Mouse (Mus musculus): Measurements from ENCODE around the gene Mapk8ip3. TPM values are rescaled to one million over a fixed set of nuclear protein-coding genes. Genes with fewer than 3 reads are reported as not detected.
A peak's percentile ranks its signal among the peaks of the same experiment; 100 is the strongest.

Gene Mapk8ip3
- polyA plus RNA-seq, 1 experiment: 59.5 TPM

DNA sequence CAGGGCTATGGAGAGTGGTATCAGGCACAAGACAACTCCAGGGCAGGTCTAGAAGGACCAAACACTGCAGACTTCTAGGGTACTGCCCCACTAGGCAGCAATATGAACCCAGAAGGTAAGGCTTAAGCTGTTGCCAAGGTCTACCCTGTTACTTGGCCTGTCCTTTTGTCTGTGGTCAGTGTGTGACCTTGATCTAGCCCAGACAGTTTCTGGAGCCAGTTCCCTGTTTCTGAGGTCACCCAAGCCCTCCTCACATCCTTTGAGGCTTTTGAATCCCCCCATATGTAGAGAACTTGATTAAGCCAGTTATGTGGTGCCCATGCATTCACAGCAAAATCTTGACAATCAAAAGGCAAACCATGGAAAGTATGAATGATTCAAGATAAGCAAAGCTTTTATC is 1.1 kb downstream of the Mapk8ip3 start:
- H3K27me3 ChIP-seq (ENCODE audit: control insufficient read depth, insufficient read depth, low read length, poor library complexity, severe bottlenecking): no peaks in the 10 kb centered on the region
- no peaks in the 10 kb centered on the region for H3K9me3 ChIP-seq (replicated peaks; ENCODE audit: control insufficient read depth, insufficient read depth, low read length, poor library complexity, severe bottlenecking)
- no peak overlapping the region for H3K4me3 ChIP-seq (ENCODE audit: low read depth, low read length)
- 0 out of 2 replicates have a peak, but pooled peaks cover 2% of the 10 kb centered on the region for H3K36me3 ChIP-seq (ENCODE audit: control insufficient read depth, insufficient read depth, low read length, poor library complexity, severe bottlenecking)
- H3K27ac ChIP-seq (ENCODE audit: insufficient read depth, low read length): no peak overlapping the region
- no peaks in the 10 kb centered on the region for H3K4me1 ChIP-seq (ENCODE audit: control insufficient read depth, insufficient read depth, low read length)
- H3K9ac ChIP-seq (ENCODE audit: low read depth, poor library complexity, severe bottlenecking): no peak overlapping the region
- TF ChIP-seq EP300 (IDR thresholded peaks at IDR 0.05; ENCODE audit: insufficient read depth, low read depth, low read length) (no peak), CTCF (IDR thresholded peaks at IDR 0.05; ENCODE audit: low read depth, low read length) (no peak)

DNA sequence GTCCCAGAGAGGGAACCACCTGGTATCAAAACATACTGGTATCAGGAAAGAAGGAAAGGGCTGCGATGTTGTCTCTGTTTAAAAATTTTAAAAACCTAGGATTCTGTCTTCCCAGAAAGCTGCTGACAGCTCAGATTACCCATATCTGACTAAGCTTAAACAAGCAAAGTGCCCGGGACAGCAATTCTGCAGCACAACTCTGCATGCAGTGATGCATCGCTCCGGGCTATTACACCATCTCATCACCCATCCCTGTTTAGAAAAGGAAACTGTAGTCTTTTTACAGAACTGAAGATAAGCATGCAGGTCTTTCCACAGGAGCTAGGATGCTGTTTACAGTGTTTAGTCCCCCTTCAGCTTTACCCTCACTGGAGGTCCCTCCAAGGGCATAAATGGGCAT is 1.9 kb downstream of the Mapk8ip3 start:
- H3K9ac ChIP-seq (ENCODE audit: low read depth, poor library complexity, severe bottlenecking): no peak overlapping the region
- no peak overlapping the region for H3K27ac ChIP-seq (ENCODE audit: insufficient read depth, low read length)
- H3K27me3 ChIP-seq (ENCODE audit: control insufficient read depth, insufficient read depth, low read length, poor library complexity, severe bottlenecking): no peaks in the 10 kb centered on the region
- H3K4me1 ChIP-seq (ENCODE audit: control insufficient read depth, insufficient read depth, low read length): no peaks in the 10 kb centered on the region
- no peaks in the 10 kb centered on the region for H3K9me3 ChIP-seq (replicated peaks; ENCODE audit: control insufficient read depth, insufficient read depth, low read length, poor library complexity, severe bottlenecking)
- TF ChIP-seq POLR2A (IDR thresholded peaks at IDR 0.05; ENCODE audit: insufficient read depth, low read length) (no peak), EP300 (IDR thresholded peaks at IDR 0.05; ENCODE audit: insufficient read depth, low read depth, low read length) (no peak), CTCF (IDR thresholded peaks at IDR 0.05; ENCODE audit: low read depth, low read length) (no peak)
- no peak overlapping the region for H3K4me3 ChIP-seq (ENCODE audit: low read depth, low read length)
- H3K36me3 ChIP-seq (ENCODE audit: control insufficient read depth, insufficient read depth, low read length, poor library complexity, severe bottlenecking): 0 out of 2 replicates have a peak, but pooled peaks cover 2% of the 10 kb centered on the region

DNA sequence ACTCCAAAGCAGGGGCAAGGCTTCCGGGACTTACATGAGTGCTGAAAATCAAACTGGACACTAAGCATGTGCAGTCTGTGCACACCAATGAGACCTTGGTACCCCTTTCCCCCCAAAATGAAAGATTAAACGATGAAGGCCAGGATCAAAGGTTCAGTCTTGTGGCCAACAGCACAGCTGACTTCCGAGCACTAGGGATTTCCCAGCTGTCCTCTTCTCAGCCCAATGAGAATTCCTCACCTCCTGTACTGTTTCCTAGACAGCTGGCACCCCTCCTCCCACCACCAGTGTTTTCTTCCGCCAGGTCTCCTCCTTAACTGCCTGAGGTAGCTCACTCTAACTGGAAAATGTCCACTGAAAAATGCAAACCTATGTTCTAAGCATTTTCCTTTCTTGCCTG is 3.6 kb downstream of the Mapk8ip3 start:
- 0 out of 2 replicates have a peak, but pooled peaks cover 2% of the 10 kb centered on the region for H3K36me3 ChIP-seq (ENCODE audit: control insufficient read depth, insufficient read depth, low read length, poor library complexity, severe bottlenecking)
- TF ChIP-seq CTCF (IDR thresholded peaks at IDR 0.05; ENCODE audit: low read depth, low read length) (no peak), EP300 (IDR thresholded peaks at IDR 0.05; ENCODE audit: insufficient read depth, low read depth, low read length) (no peak), POLR2A (IDR thresholded peaks at IDR 0.05; ENCODE audit: insufficient read depth, low read length) (no peak)
- H3K9me3 ChIP-seq (replicated peaks; ENCODE audit: control insufficient read depth, insufficient read depth, low read length, poor library complexity, severe bottlenecking): no peaks in the 10 kb centered on the region
- no peaks in the 10 kb centered on the region for H3K4me1 ChIP-seq (ENCODE audit: control insufficient read depth, insufficient read depth, low read length)
- no peak overlapping the region for H3K9ac ChIP-seq (ENCODE audit: low read depth, poor library complexity, severe bottlenecking)
- H3K27ac ChIP-seq (ENCODE audit: insufficient read depth, low read length): no peak overlapping the region
- no peaks in the 10 kb centered on the region for H3K27me3 ChIP-seq (ENCODE audit: control insufficient read depth, insufficient read depth, low read length, poor library complexity, severe bottlenecking)
- H3K4me3 ChIP-seq (ENCODE audit: low read depth, low read length): no peak overlapping the region

- Histone ChIP-seq H3K9me3 (replicated peaks; ENCODE audit: control insufficient read depth, insufficient read depth, low read length, poor library complexity, severe bottlenecking) (no peaks in the 10 kb centered on the region), H3K9ac (ENCODE audit: low read depth, poor library complexity, severe bottlenecking) (no peak overlapping the region), H3K27ac (ENCODE audit: insufficient read depth, low read length) (no peak overlapping the region), H3K4me1 (ENCODE audit: control insufficient read depth, insufficient read depth, low read length) (no peaks in the 10 kb centered on the region), H3K4me3 (ENCODE audit: low read depth, low read length) (no peak overlapping the region), H3K27me3 (ENCODE audit: control insufficient read depth, insufficient read depth, low read length, poor library complexity, severe bottlenecking) (no peaks in the 10 kb centered on the region), H3K36me3 (ENCODE audit: control insufficient read depth, insufficient read depth, low read length, poor library complexity, severe bottlenecking) (peaks cover 6% of the 10 kb centered on the region; the same call in 1 of the 2 replicates)
- TF ChIP-seq CTCF (IDR thresholded peaks at IDR 0.05; ENCODE audit: low read depth, low read length) (no peak), EP300 (IDR thresholded peaks at IDR 0.05; ENCODE audit: insufficient read depth, low read depth, low read length) (no peak), POLR2A (IDR thresholded peaks at IDR 0.05; ENCODE audit: insufficient read depth, low read length) (no peak)
Measured at GRCm38 (mm10) chr17:24932431-24932830, 4.3 kb downstream of the Mapk8ip3 start.

DNA sequence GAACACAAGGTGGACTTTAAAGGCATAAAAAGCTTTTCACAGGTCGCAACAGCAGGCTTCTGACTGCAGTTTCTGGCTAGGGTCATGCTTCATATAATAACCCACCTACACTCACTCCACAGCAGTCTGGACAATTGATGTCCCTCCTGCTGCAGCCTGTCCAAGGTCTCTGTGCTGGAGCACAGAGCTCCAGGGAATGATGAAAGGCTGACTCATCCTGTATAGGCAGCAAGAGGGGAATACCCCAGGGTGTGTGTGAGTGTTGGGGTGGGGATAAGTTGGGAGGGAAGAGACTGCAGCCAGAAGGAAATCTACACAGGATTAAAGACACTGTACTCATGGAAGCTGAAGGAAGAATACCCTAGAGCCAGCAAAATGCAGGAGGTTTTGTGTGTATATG is 7.3 kb downstream of the Mapk8ip3 start:
- Histone ChIP-seq H3K9ac (ENCODE audit: low read depth, poor library complexity, severe bottlenecking) (no peak overlapping the region; the same call in 1 of the 2 replicates), H3K4me1 (ENCODE audit: control insufficient read depth, insufficient read depth, low read length) (no peaks in the 10 kb centered on the region), H3K27me3 (ENCODE audit: control insufficient read depth, insufficient read depth, low read length, poor library complexity, severe bottlenecking) (no peaks in the 10 kb centered on the region), H3K27ac (ENCODE audit: insufficient read depth, low read length) (peak overlapping the region; percentile 54; the same call in 1 of the 2 replicates), H3K4me3 (ENCODE audit: low read depth, low read length) (no peak overlapping the region), H3K9me3 (replicated peaks; ENCODE audit: control insufficient read depth, insufficient read depth, low read length, poor library complexity, severe bottlenecking) (no peaks in the 10 kb centered on the region), H3K36me3 (ENCODE audit: control insufficient read depth, insufficient read depth, low read length, poor library complexity, severe bottlenecking) (peaks cover 13% of the 10 kb centered on the region)
- TF ChIP-seq POLR2A (IDR thresholded peaks at IDR 0.05; ENCODE audit: insufficient read depth, low read length) (no peak), EP300 (IDR thresholded peaks at IDR 0.05; ENCODE audit: insufficient read depth, low read depth, low read length) (no peak), CTCF (IDR thresholded peaks at IDR 0.05; ENCODE audit: low read depth, low read length) (no peak)

- H3K9me3 ChIP-seq (replicated peaks; ENCODE audit: control insufficient read depth, insufficient read depth, low read length, poor library complexity, severe bottlenecking): no peaks in the 10 kb centered on the region
- H3K27me3 ChIP-seq (ENCODE audit: control insufficient read depth, insufficient read depth, low read length, poor library complexity, severe bottlenecking): no peaks in the 10 kb centered on the region
- H3K9ac ChIP-seq (ENCODE audit: low read depth, poor library complexity, severe bottlenecking): no peak overlapping the region
- H3K36me3 ChIP-seq (ENCODE audit: control insufficient read depth, insufficient read depth, low read length, poor library complexity, severe bottlenecking): peaks cover 24% of the 10 kb centered on the region
- no peak overlapping the region for H3K4me3 ChIP-seq (ENCODE audit: low read depth, low read length)
- TF ChIP-seq CTCF (IDR thresholded peaks at IDR 0.05; ENCODE audit: low read depth, low read length): no peak
- TF ChIP-seq EP300 (IDR thresholded peaks at IDR 0.05; ENCODE audit: insufficient read depth, low read depth, low read length): no peak
- TF ChIP-seq POLR2A (IDR thresholded peaks at IDR 0.05; ENCODE audit: insufficient read depth, low read length): no peak
- H3K27ac ChIP-seq (ENCODE audit: insufficient read depth, low read length): no peak overlapping the region
- no peaks in the 10 kb centered on the region for H3K4me1 ChIP-seq (ENCODE audit: control insufficient read depth, insufficient read depth, low read length)
Measured at GRCm38 (mm10) chr17:24923246-24923645, 13.5 kb downstream of the Mapk8ip3 start.
